Mouse (Mus musculus) ovary, postnatal 36 days (tissue): ENCODE data around the gene Fmn2.

ENCODE experiments used
- DNase-seq: peaks from one replicate; pipeline ENCODE4 v3.0.0; 2022; ENCODE audit warnings: low spot score, mixed read lengths

The Fmn2 gene

DNA sequence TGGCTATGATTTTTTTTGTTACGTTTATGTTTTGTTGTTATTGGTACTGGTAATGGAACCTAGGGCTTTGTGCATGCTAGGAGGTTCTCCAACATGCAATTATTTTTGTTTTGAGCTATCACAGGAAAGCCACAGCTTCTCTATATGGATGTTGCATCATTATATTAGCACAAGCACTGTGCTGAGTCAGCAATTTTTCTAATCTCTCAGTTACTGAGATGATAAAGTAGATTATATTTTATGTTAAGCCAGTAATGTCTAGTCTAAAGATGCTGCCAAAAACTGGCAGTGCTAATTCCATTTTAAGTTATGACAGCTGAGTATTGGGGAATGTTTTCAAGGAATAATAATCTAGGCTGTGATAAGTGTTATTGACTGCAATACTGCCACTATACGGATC is 287.0 kb downstream of the Fmn2 start:
- no peak for DNase-seq

DNA sequence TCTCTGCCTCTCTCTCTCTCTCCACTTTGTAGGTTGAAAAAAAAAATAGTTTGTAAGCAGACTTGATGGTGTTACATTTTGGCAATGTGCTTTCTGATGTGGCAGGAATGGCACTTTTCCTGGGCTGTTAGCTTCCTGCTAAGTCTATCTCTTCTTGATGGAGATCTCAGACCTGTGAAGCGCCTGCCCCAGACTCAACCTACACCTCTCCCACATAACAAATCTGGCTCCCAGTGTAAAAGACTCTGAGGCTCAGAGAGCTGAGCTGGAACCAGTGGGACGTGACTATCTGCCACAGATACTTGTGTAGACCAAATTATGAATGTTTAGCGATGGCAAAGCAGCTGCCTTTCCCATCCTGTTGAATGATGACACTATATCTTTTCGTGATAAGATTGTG is 310.2 kb downstream of the Fmn2 start:
- no peak for DNase-seq

DNA sequence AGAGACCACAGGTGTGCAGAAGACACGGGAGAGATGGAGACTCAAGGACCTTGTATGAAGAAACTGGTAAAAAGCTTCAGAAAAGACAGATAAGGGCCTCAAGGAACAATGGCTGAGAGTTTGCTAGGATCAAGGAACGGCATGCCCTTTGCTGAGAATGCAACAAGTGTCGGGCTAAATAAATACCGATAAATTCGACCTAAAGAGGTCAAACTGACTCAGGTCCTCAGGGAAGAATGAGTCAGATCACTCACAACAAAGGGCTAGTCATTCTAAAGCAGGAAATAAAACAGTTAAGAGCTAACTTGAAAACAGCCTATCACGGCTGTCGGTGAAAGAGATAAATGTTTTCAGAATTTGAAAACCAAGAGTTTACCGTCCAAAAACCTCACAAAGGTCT is 324.9 kb downstream of the Fmn2 start:
- DNase-seq: no peak

DNA sequence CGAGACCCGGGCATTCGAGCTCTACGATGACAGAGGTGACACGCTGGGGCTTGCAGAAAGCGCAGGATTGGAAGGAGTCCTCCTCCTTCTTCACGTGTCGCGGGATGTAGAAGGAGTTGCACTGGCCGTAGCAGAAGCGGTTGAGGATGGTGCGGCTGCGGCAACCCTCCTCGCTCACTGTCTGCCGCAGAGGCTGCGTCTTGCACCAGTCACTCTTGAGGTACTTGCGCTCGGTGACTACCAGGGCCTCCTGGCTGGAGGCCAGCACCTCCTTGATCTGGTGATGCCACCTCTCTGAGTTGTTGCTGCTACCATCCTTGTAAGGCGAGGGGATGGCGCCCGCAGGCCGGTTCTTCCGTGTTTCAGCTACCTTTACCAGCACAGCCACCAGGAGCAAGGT is 335.2 kb downstream of the Fmn2 start:
- no peak for DNase-seq

DNA sequence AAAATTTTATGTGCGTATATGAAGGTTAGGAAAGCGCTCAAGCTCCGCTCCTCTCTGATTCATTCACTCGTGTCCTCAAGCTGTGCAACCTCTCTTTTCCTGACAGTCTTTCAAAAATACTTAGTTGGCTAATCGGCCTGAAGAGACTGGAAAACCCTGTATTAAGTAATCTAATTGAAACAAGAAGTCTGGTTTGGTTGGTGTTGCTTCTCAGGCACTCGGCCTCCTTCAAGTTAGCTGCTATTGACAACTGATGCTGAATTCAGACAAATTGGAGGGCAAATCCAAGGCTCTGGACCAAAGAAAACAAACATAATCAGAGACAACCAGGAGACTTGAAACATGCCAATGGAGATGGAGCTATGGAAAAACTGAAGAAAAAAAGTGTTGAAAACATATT is 343.2 kb downstream of the Fmn2 start:
- DNase-seq: no peak

DNA sequence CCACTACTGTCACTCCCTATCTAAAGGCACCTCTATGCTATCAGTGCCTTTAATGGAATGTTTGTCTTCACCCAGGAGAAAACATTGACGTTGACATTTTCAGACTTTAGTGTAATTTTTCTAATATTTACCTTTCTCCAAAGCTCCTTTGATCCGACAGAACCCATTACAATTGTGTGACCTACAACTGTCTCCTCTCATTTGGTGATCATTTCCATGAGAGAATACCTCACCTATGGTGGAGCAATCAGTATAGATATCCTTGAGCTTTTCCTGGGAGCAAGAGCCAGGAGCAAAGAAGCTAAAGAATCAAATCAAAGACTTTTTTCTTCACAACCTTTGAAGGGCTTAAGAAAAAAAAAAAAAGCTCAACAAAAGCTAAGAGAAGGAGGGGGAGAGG is 354.6 kb downstream of the Fmn2 start:
- DNase-seq: no peak

DNA sequence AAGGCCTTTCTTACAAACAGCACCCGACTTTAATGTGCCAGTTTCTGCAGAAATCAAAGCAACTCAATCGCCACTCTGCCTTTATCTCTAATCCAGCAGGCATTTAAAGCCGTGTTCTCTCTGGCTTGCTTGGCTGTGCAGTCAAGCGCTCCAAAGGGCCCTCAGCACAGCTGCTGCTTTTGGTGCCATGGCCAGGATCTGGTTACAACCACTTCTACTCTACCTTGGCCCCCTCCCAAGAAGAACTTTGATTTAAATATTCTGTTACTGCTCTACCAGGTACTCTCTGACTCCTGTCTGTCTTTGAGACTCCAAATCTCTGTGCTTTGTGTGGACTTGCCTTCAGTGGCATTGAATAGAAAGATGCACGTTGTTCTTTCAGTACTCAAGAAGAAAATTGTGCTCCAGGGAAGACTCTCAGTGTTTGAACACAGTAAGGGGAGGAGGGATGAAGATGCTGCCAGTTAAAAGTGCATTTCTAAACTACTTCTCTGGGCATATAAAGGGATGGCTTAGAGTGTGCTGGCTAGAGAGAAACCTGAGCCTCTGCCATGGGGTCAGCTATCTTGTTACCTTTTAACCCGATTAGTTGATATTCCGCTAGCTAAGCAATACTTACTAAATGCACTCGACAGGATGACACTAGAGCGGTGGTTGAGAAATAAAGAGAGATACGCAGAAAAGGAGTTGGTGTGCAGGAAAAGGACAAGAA is 358.9 kb downstream of the Fmn2 start:
- DNase-seq: no peak
